Comparison of ENCODE assay signal across 8 mouse cellular contexts in genomic region chr1:136588908-136589307, GRCm38 (mm10). TPM values are rescaled to one million over a fixed set of nuclear protein-coding genes. Genes with fewer than 3 reads are reported as not detected.
DNase-seq lines count a peak whose midpoint lies in the region; ATAC-seq and TF ChIP-seq lines count a peak whose summit lies in the region.

No protein-coding gene starts in this region.

- H3K4me2 ChIP-seq in embryonic facial prominence, embryonic 12.5 days (replicated peaks), result peak overlapping the region; percentile 51
- peak overlapping the region; percentile 45 for H3K4me2 ChIP-seq in intestine, embryonic 15.5 days (replicated peaks)
- peak overlapping the region; percentile 23; the same call in 1 of the 2 replicates for H3K4me2 ChIP-seq in neural tube, embryonic 14.5 days (ENCODE audit: low read depth, low read length)

- H3K36me3 ChIP-seq in embryonic facial prominence, embryonic 12.5 days, result no peaks in the 10 kb centered on the region
- no peaks in the 10 kb centered on the region for H3K36me3 ChIP-seq in intestine, embryonic 15.5 days
- no peaks in the 10 kb centered on the region for H3K36me3 ChIP-seq in neural tube, embryonic 14.5 days (ENCODE audit: control insufficient read depth, insufficient read depth, low read length)
- H3K36me3 ChIP-seq in kidney, adult 2 months (ENCODE audit: control insufficient read depth, insufficient read depth, low read length), result no peaks in the 10 kb centered on the region

- H3K4me3 ChIP-seq in left cerebral cortex, adult 2 months, result peak overlapping the region; percentile 39
- peak overlapping the region; percentile 19 for H3K4me3 ChIP-seq in embryonic facial prominence, embryonic 12.5 days
- no peak overlapping the region for H3K4me3 ChIP-seq in intestine, embryonic 15.5 days (replicated peaks)
- no peak overlapping the region for H3K4me3 ChIP-seq in neural tube, embryonic 14.5 days (ENCODE audit: low read depth, low read length)
- no peak overlapping the region for H3K4me3 ChIP-seq in kidney, adult 2 months (ENCODE audit: insufficient read depth, low read depth, low read length)

- no peak overlapping the region for H3K9ac ChIP-seq in embryonic facial prominence, embryonic 12.5 days
- H3K9ac ChIP-seq in intestine, embryonic 15.5 days, result no peak overlapping the region
- no peak overlapping the region for H3K9ac ChIP-seq in neural tube, embryonic 14.5 days (replicated peaks; ENCODE audit: low read depth, low read length)

- H3K27me3 ChIP-seq in embryonic facial prominence, embryonic 12.5 days, result no peaks in the 10 kb centered on the region
- no peaks in the 10 kb centered on the region for H3K27me3 ChIP-seq in intestine, embryonic 15.5 days (replicated peaks)
- no peaks in the 10 kb centered on the region for H3K27me3 ChIP-seq in neural tube, embryonic 14.5 days (ENCODE audit: control insufficient read depth, insufficient read depth, low read length)
- no peaks in the 10 kb centered on the region for H3K27me3 ChIP-seq in kidney, adult 2 months (replicated peaks; ENCODE audit: control insufficient read depth, insufficient read depth, low read length)

- intact Hi-C loops in left cerebral cortex, adult 2 months (cut with DNase I), result no loop called here

- DNase-seq in left cerebral cortex, adult 2 months (ENCODE audit: extremely low spot score in 1 of 2, low spot score in 2 of 2), result no peak
- no peak for DNase-seq in left cerebral cortex, adult 11 months (ENCODE audit: low spot score)
- no peak for DNase-seq in layer of hippocampus, adult 9-11 months
- no peak for DNase-seq in kidney, adult 2 months
- no peak for DNase-seq in thymus, postnatal 25 days

- ATAC-seq in embryonic facial prominence, embryonic 12.5 days (ENCODE audit: insufficient number of reproducible peaks, insufficient read depth, low FRiP score, low TSS enrichment), result peak; percentile 41; the same call in 1 of the 2 replicates
- no peak for ATAC-seq in intestine, embryonic 15.5 days
- peak; percentile 50; the same call in 1 of the 2 replicates for ATAC-seq in neural tube, embryonic 14.5 days (ENCODE audit: low read depth)

- H3K27ac ChIP-seq in left cerebral cortex, adult 2 months, result no peak overlapping the region
- peak overlapping the region; percentile 30; the same call in 1 of the 2 replicates for H3K27ac ChIP-seq in embryonic facial prominence, embryonic 12.5 days
- no peak overlapping the region for H3K27ac ChIP-seq in intestine, embryonic 15.5 days
- H3K27ac ChIP-seq in neural tube, embryonic 14.5 days (ENCODE audit: low read depth, low read length), result no peak overlapping the region
- H3K27ac ChIP-seq in kidney, adult 2 months (ENCODE audit: insufficient read depth, low read depth, low read length), result no peak overlapping the region

- H3K4me1 ChIP-seq in embryonic facial prominence, embryonic 12.5 days, result peaks cover 11% of the 10 kb centered on the region
- H3K4me1 ChIP-seq in intestine, embryonic 15.5 days (replicated peaks), result no peaks in the 10 kb centered on the region; the same call in 1 of the 2 replicates
- peaks cover 3% of the 10 kb centered on the region; the same call in 1 of the 2 replicates for H3K4me1 ChIP-seq in neural tube, embryonic 14.5 days (ENCODE audit: control insufficient read depth, insufficient read depth, low read length)
- no peaks in the 10 kb centered on the region for H3K4me1 ChIP-seq in kidney, adult 2 months (ENCODE audit: control insufficient read depth, insufficient read depth, low read length)

- TF ChIP-seq POLR2A in kidney, adult 2 months (IDR thresholded peaks at IDR 0.05; ENCODE audit: low read depth, low read length), result no peak

- H3K9me3 ChIP-seq in embryonic facial prominence, embryonic 12.5 days, result no peaks in the 10 kb centered on the region
- no peaks in the 10 kb centered on the region for H3K9me3 ChIP-seq in intestine, embryonic 15.5 days
- H3K9me3 ChIP-seq in neural tube, embryonic 14.5 days (ENCODE audit: control insufficient read depth, low read length), result no peaks in the 10 kb centered on the region

- TF ChIP-seq CTCF in left cerebral cortex, adult 2 months (IDR thresholded peaks at IDR 0.05), result no peak
- no peak for TF ChIP-seq CTCF in kidney, adult 2 months (conservative IDR thresholded peaks at IDR 0.05; ENCODE audit: insufficient read depth, insufficient read length, low read depth, low read length)

- WGBS in embryonic facial prominence, embryonic 12.5 days, result 5% methylated on average over 9 of the region's 9 CpGs
- WGBS in intestine, embryonic 15.5 days, result 16% methylated on average over 9 of the region's 9 CpGs
- WGBS in neural tube, embryonic 14.5 days, result 16% methylated on average over 9 of the region's 9 CpGs
- 20% methylated on average over 9 of the region's 9 CpGs for WGBS in kidney, adult 2 months

RNA-seq across cellular contexts. Expression of gene Zfp281, which starts 35.8 kb away (rescaled TPM):
- 10 to 100 TPM; 34.6 to 38.6 TPM for total RNA-seq in left cerebral cortex, adult 2 months (2021)
- polyA plus RNA-seq in embryonic facial prominence, embryonic 12.5 days (2016; fragmentation: Nextera tagmentation; extraction: Ambion mirVana), result 29.8 and 31.5 TPM in 2 replicates
- 12.4 and 16.5 TPM in 2 replicates for polyA plus RNA-seq in intestine, embryonic 15.5 days (2015; fragmentation: Nextera tagmentation; extraction: Ambion mirVana)
- polyA plus RNA-seq in neural tube, embryonic 14.5 days (2014; fragmentation: Nextera tagmentation; extraction: Ambion mirVana), result 22.7 and 26.4 TPM in 2 replicates
- 1.8 and 2.3 TPM in 2 replicates for polyA plus RNA-seq in kidney, adult 2 months (2012; rRNA removed)

Comparison
In these comparisons a context has a peak if more than half of its experiments do, and no peak if none do; other contexts are left out.
1. H3K4me3 ChIP-seq: peak in left cerebral cortex, adult 2 months (single experiment) and embryonic facial prominence, embryonic 12.5 days (single experiment); none in intestine, embryonic 15.5 days (single experiment), neural tube, embryonic 14.5 days (single experiment) and kidney, adult 2 months (single experiment).
2. Peak in every context shown above with its lines, with median percentiles within 50 percentile points of each other: H3K4me2 ChIP-seq.